Mouse (Mus musculus): ENCODE measurements around the gene Gabbr1.

GRCm38 (mm10) chr17:37016333-37016732, 29.4 kb upstream of the Gabbr1 start:
- TF ChIP-seq POLR2A (IDR thresholded peaks at IDR 0.05; ENCODE audit: borderline replicate concordance, low read depth, low read length) (no peak), CTCF (IDR thresholded peaks at IDR 0.05; ENCODE audit: low read depth, low read length) (no peak)
